Mouse (Mus musculus) bone marrow, adult 2 months (tissue): Measurements from ENCODE around the gene Foxf1.

Experiments used
- CTCF ChIP-seq: fragments of 200-500 bp; IDR thresholded peaks from 2 replicates; pipeline ENCODE4 v1.5.1; 2011; ENCODE audit warnings: low read length, control low read depth; ENCODE audit not compliant: control insufficient read depth, insufficient read depth
- POLR2A ChIP-seq: fragments of 200-500 bp; IDR thresholded peaks from 2 replicates; pipeline ENCODE4 v1.6.1; 2011; ENCODE audit warnings: low read depth, mild to moderate bottlenecking, control low read depth, low read length, borderline replicate concordance; ENCODE audit not compliant: control insufficient read depth

GRCm38 (mm10) chr8:121085011-121085410, 825 bp downstream of the Foxf1 start:
- TF ChIP-seq CTCF (no peak), POLR2A (no peak)
